Mouse (Mus musculus): ENCODE results near the gene Cyb5b. TPM values are rescaled to one million over a fixed set of nuclear protein-coding genes. Genes with fewer than 3 reads are reported as not detected.
A peak's percentile ranks its signal among the peaks of the same experiment; 100 is the strongest.

The Cyb5b gene
- polyA plus RNA-seq, 1 experiment from 2014 or later, result 155 TPM

DNA sequence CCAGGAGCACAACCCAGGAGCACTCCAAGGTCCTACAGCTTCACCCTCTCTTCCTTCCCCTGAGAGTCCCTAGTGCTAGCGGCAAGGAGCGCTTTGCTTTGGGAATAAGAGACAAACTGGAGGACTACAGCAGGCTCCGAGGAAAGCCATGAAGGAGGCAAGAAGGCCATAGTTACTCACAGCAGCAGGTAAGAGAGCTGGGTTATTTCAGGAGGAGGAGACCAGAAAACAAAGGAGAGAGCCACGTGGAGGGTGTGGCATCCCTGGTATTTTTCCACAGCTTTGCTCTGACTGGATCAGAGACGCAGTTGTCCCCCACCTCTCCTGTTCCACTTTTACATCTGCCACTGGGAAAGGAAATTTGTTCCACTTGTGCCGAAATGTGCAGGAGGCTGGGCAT, 16.6 kb upstream of the Cyb5b start:
- no peak overlapping the region for H3K4me3 ChIP-seq
- no peak overlapping the region for H3K4me2 ChIP-seq (replicated peaks)
- ATAC-seq (ENCODE audit: low FRiP score, low read depth), result no peak
- H3K27me3 ChIP-seq, result no peaks in the 10 kb centered on the region
- H3K9ac ChIP-seq (replicated peaks), result no peak overlapping the region
- H3K27ac ChIP-seq (replicated peaks), result no peak overlapping the region
- 54% methylated on average over 6 of the region's 6 CpGs for WGBS
- H3K36me3 ChIP-seq, result no peaks in the 10 kb centered on the region
- no peaks in the 10 kb centered on the region for H3K9me3 ChIP-seq
- peaks cover 11% of the 10 kb centered on the region for H3K4me1 ChIP-seq

GRCm38 (mm10) chr8:107136003-107136612, 14.3 kb upstream of the Cyb5b start:
- H3K27me3 ChIP-seq, result no peaks in the 10 kb centered on the region
- 30% methylated on average over 8 of the region's 8 CpGs for WGBS
- no peaks in the 10 kb centered on the region for H3K36me3 ChIP-seq
- H3K4me1 ChIP-seq, result peaks cover 15% of the 10 kb centered on the region
- no peak overlapping the region for H3K4me3 ChIP-seq
- H3K27ac ChIP-seq (replicated peaks), result 0 out of 2 replicates have a peak overlapping the region, but pooled peaks have one; percentile 35
- H3K4me2 ChIP-seq (replicated peaks), result no peak overlapping the region
- ATAC-seq (ENCODE audit: low FRiP score, low read depth), result no peak
- H3K9ac ChIP-seq (replicated peaks), result no peak overlapping the region
- no peaks in the 10 kb centered on the region for H3K9me3 ChIP-seq

DNA sequence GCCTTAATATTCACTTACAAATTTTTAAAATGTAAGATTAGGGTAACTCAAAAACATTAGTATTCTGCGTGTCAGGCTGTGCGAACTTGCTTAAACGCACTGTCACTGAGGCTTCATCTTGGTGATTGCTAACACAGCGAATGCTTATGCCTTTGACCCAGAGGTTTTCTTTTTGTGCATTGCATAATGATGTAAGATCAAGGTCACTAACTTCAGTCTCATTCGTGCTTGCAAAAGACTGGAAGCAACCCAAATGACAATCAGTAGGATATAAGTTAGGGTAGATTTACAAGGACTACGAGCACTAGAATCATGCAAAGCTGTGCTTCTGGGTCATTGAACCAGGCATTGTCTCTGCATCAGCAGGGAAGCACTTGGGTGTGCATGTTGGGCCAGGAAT, 12.8 kb upstream of the Cyb5b start:
- ATAC-seq (ENCODE audit: low FRiP score, low read depth), result no peak
- Histone ChIP-seq H3K9me3 (no peaks in the 10 kb centered on the region), H3K36me3 (no peaks in the 10 kb centered on the region), H3K9ac (replicated peaks) (no peak overlapping the region), H3K27me3 (no peaks in the 10 kb centered on the region), H3K4me3 (no peak overlapping the region), H3K4me2 (replicated peaks) (no peak overlapping the region), H3K4me1 (peaks cover 15% of the 10 kb centered on the region), H3K27ac (replicated peaks) (no peak overlapping the region)
- WGBS, result 86% methylated on average over 6 of the region's 6 CpGs

GRCm38 (mm10) chr8:107138338-107138737, 12.1 kb upstream of the Cyb5b start:
- WGBS, result 90% methylated on average over 5 of the region's 5 CpGs
- ATAC-seq (ENCODE audit: low FRiP score, low read depth), result no peak
- no peak overlapping the region for H3K27ac ChIP-seq (replicated peaks)

GRCm38 (mm10) chr8:107139704-107140470, 10.6 kb upstream of the Cyb5b start:
- H3K4me2 ChIP-seq (replicated peaks), result no peak overlapping the region
- WGBS, result 54% methylated on average over 13 of the region's 13 CpGs
- no peak overlapping the region for H3K9ac ChIP-seq (replicated peaks)
- peaks cover 15% of the 10 kb centered on the region for H3K4me1 ChIP-seq
- no peaks in the 10 kb centered on the region for H3K36me3 ChIP-seq
- no peak overlapping the region for H3K27ac ChIP-seq (replicated peaks)
- no peaks in the 10 kb centered on the region for H3K9me3 ChIP-seq
- H3K27me3 ChIP-seq, result no peaks in the 10 kb centered on the region
- ATAC-seq (ENCODE audit: low FRiP score, low read depth), result no peak
- H3K4me3 ChIP-seq, result no peak overlapping the region

More at GRCm38 (mm10) chr8:107138338-107138737, 12.1 kb upstream of the Cyb5b start:
- H3K9me3 ChIP-seq, result no peaks in the 10 kb centered on the region
- no peak overlapping the region for H3K9ac ChIP-seq (replicated peaks)
- H3K4me2 ChIP-seq (replicated peaks), result no peak overlapping the region
- H3K27me3 ChIP-seq, result no peaks in the 10 kb centered on the region
- H3K4me1 ChIP-seq, result peaks cover 15% of the 10 kb centered on the region
- H3K36me3 ChIP-seq, result no peaks in the 10 kb centered on the region
- no peak overlapping the region for H3K4me3 ChIP-seq

DNA sequence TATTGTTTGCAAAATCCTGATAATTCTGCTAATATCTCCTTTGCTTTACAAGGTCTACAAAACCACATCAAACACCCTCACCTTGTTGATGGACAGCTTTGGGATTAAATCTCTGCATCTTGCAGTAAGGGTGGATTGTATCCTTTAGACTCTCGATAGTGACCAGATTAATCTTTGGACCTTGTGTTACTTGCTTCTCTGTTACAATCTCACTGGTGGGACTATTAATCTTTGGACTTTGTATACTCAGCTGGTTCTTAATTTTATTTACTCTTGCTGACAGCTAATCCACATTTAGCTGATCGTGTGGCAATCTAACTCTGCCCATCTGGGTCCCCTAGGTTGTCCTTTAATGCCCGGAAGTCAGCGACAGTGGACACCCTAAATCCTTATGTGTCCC, 7.9 kb upstream of the Cyb5b start:
- H3K36me3 ChIP-seq, result no peaks in the 10 kb centered on the region
- peaks cover 9% of the 10 kb centered on the region for H3K4me1 ChIP-seq
- H3K27ac ChIP-seq (replicated peaks), result no peak overlapping the region
- H3K4me2 ChIP-seq (replicated peaks), result no peak overlapping the region
- H3K27me3 ChIP-seq, result no peaks in the 10 kb centered on the region
- WGBS, result 89% methylated on average over 4 of the region's 4 CpGs
- H3K4me3 ChIP-seq, result no peak overlapping the region
- ATAC-seq (ENCODE audit: low FRiP score, low read depth), result no peak
- no peaks in the 10 kb centered on the region for H3K9me3 ChIP-seq
- no peak overlapping the region for H3K9ac ChIP-seq (replicated peaks)

- WGBS, result 62% methylated on average over 4 of the region's 4 CpGs
- H3K4me3 ChIP-seq, result no peak overlapping the region
- H3K9ac ChIP-seq (replicated peaks), result no peak overlapping the region
- H3K9me3 ChIP-seq, result no peaks in the 10 kb centered on the region
- no peaks in the 10 kb centered on the region for H3K36me3 ChIP-seq
- H3K27me3 ChIP-seq, result no peaks in the 10 kb centered on the region
- ATAC-seq (ENCODE audit: low FRiP score, low read depth), result no peak
- no peak overlapping the region for H3K4me2 ChIP-seq (replicated peaks)
- H3K27ac ChIP-seq (replicated peaks), result no peak overlapping the region
- H3K4me1 ChIP-seq, result peaks cover 9% of the 10 kb centered on the region
Measured at GRCm38 (mm10) chr8:107143501-107143900, 6.9 kb upstream of the Cyb5b start.

DNA sequence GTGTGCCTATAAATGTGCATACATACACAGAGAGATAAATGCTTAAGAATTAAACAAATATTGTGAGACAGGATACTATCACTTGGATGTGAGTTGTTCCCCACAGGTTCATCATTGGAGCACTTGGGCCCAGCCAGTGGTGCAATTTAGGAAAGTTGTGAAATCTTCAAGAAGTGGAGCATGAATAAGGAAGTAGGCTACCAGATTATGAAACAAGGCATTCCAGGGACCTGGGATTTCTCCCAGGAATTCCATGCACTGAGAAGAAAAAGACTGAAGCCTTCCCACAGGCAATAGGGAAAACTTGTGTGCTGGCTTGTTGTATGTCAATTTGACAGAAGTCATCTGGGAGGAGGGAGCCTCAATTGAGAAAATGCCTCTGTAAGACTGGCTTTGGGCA, 4.3 kb upstream of the Cyb5b start:
- H3K4me3 ChIP-seq, result no peak overlapping the region
- no peak overlapping the region for H3K9ac ChIP-seq (replicated peaks)
- no peak overlapping the region for H3K4me2 ChIP-seq (replicated peaks)
- H3K9me3 ChIP-seq, result no peaks in the 10 kb centered on the region
- H3K27me3 ChIP-seq, result no peaks in the 10 kb centered on the region
- no peak overlapping the region for H3K27ac ChIP-seq (replicated peaks)
- H3K4me1 ChIP-seq, result peaks cover 7% of the 10 kb centered on the region
- no peak for ATAC-seq (ENCODE audit: low FRiP score, low read depth)
- H3K36me3 ChIP-seq, result no peaks in the 10 kb centered on the region

GRCm38 (mm10) chr8:107148802-107149201, 1.6 kb upstream of the Cyb5b start:
- Histone ChIP-seq H3K27ac (replicated peaks) (no peak overlapping the region), H3K36me3 (peaks cover 11% of the 10 kb centered on the region), H3K9ac (replicated peaks) (no peak overlapping the region), H3K4me1 (peaks cover 12% of the 10 kb centered on the region), H3K4me3 (no peak overlapping the region), H3K27me3 (no peaks in the 10 kb centered on the region), H3K9me3 (no peaks in the 10 kb centered on the region), H3K4me2 (replicated peaks) (no peak overlapping the region)
- no peak for ATAC-seq (ENCODE audit: low FRiP score, low read depth)
- 88% methylated on average over 5 of the region's 5 CpGs for WGBS

GRCm38 (mm10) chr8:107150057-107150403, 410 bp upstream of the Cyb5b start:
- no peaks in the 10 kb centered on the region for H3K9me3 ChIP-seq
- H3K36me3 ChIP-seq, result peaks cover 17% of the 10 kb centered on the region
- H3K4me3 ChIP-seq, result peak overlapping the region; percentile 87
- WGBS, result 24% methylated on average over 6 of the region's 6 CpGs
- no peaks in the 10 kb centered on the region for H3K27me3 ChIP-seq
- H3K4me2 ChIP-seq (replicated peaks), result peak overlapping the region; percentile 75
- ATAC-seq (ENCODE audit: low FRiP score, low read depth), result peak; percentile 35; the same call in 1 of the 2 replicates
- peak overlapping the region; percentile 88; the same call in 1 of the 2 replicates for H3K9ac ChIP-seq (replicated peaks)
- peak overlapping the region; percentile 81 for H3K27ac ChIP-seq (replicated peaks)
- peaks cover 12% of the 10 kb centered on the region for H3K4me1 ChIP-seq

DNA sequence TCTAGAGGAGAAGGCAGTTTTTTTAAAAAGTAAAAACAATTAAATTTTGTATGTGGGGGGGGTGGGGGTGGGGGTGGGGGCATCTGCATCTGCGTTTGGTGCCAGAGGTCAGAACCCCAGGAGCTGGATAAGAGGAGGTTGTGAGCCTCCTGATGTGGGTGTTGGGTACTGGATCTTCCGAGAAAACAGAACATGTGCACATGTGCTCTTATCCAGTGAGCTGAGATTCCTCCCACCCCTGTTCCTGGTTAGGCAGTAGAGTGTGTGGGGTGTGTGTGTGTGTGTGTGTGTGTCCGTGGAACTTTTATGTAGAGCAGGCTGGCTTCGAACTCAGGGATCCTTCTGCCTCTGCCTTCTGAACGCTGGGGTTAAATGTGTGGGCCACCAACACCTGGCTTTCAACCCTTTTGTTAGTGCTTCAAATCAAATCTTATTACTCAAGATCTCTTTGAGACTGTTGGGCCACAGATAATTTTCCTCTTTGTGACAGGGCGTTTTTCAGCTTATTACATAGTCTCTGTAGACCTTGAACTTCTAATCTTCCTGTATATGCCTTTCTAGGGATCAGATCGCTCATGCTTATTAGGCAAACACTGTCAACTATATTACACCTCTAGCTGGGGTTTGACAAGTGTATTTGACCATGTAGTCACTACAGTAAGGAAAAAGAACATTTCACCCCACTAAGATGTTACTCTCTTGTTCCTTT, 926 bp downstream of the Cyb5b start:
- no peak overlapping the region for H3K27ac ChIP-seq (replicated peaks)
- 77% methylated on average over 7 of the region's 7 CpGs for WGBS
- ATAC-seq (ENCODE audit: low FRiP score, low read depth), result no peak

More for the DNA sequence above, 926 bp downstream of the Cyb5b start:
- no peaks in the 10 kb centered on the region for H3K9me3 ChIP-seq
- H3K27me3 ChIP-seq, result no peaks in the 10 kb centered on the region
- H3K4me1 ChIP-seq, result peaks cover 12% of the 10 kb centered on the region
- H3K4me2 ChIP-seq (replicated peaks), result peak overlapping the region; percentile 75
- H3K9ac ChIP-seq (replicated peaks), result peak overlapping the region; percentile 88
- H3K36me3 ChIP-seq, result peaks cover 30% of the 10 kb centered on the region
- peak overlapping the region; percentile 87 for H3K4me3 ChIP-seq
